Mouse (Mus musculus) cerebellum, adult 2 months (tissue): ENCODE data around the gene Rprd1b.

Experiments
- CTCF ChIP-seq: fragments of 200-500 bp; IDR thresholded peaks from 2 replicates; pipeline ENCODE4 v1.5.1; 2011; ENCODE audit warnings: low read depth, mild to moderate bottlenecking, control low read depth, low read length, moderate library complexity, borderline replicate concordance; ENCODE audit not compliant: insufficient read depth
- POLR2A ChIP-seq: fragments of 200-500 bp; IDR thresholded peaks from 2 replicates; pipeline ENCODE4 v1.6.1; 2011; ENCODE audit warnings: low read length, control low read depth, borderline replicate concordance; ENCODE audit not compliant: insufficient read depth

DNA sequence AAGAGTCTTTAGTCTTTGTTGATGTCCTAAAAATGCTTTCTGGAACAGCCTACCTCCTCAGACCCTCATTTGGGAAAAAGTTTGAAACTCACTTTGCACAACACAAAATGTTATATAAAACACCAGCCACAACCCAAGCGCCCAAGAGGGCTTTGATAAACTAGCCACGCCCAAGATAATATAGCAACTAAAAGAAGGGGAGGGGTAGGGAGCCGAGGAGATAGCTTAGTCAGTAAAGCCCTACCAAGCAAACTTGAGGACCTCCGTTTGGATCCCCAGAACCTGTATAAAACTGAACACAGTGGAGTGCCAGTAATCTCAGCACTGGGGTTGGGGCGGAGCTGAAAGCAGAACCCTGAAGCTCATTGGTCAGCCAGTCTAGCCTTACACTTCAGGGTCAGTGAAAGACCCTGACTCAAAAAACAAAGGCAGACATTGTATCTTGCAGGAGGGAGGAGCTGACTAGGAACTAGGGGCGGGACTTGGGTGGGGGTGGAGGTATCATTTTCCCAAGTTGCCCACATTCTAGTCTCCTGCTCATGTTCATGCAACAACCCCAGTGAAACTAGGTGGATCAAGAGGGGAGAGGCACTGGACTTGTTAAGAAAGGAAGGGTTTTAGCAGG lies 124.5 kb downstream of the Rprd1b start:
- TF ChIP-seq POLR2A = no peak
- TF ChIP-seq CTCF = no peak
